Mouse (Mus musculus) testis, adult 2 months (tissue): ENCODE data around the gene Atf7ip.

Experiments used
- CTCF ChIP-seq: fragments of 200-500 bp; IDR thresholded peaks from 2 replicates; pipeline ENCODE4 v1.5.1; 2012; ENCODE audit warnings: low read depth, mild to moderate bottlenecking, inconsistent platforms, low read length, moderate library complexity; ENCODE audit not compliant: control insufficient read depth, insufficient read depth, insufficient replicate concordance
- POLR2A ChIP-seq: fragments of 200-500 bp; IDR thresholded peaks from 2 replicates; pipeline ENCODE4 v1.6.1; 2012; ENCODE audit warnings: low read depth, mild to moderate bottlenecking, inconsistent platforms, low read length, moderate library complexity; ENCODE audit not compliant: control insufficient read depth

DNA sequence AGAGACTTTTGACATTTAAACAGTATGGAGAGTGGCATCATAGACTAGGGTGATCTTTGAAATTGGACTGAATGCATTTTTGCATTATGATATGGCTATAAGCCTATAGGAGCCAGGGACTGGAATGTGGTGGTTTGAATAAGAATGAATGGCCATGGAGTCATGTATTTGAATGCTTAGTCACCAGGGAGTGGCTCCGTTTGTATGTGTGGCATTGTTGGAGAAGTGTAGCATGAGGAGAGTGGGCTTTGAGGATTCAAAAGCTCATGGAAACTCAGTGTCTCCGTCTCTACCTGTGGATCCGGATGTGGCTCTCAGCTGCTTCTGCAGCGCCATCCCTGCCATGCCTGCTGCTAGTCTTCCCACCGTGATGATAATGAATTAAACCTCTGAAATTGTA, 35.4 kb downstream of the Atf7ip start:
- no peak for TF ChIP-seq CTCF
- no peak for TF ChIP-seq POLR2A
